Mouse (Mus musculus) liver, postnatal 0 days (tissue): ENCODE measurements at regions not wholly inside any gene's neighbourhood (a gene's known extent, or its start where the extent isn't known, plus 50 kb on each side); places are given as distances from the start of the nearest gene placed in this dataset.

Experiments
- ATAC-seq: fragments of 200-750 bp; cut with Nextera tagmentation; 2 replicates; pipeline ENCODE4 v1.8.0; 2017; ENCODE audit warnings: mild to moderate bottlenecking, moderate library complexity
- DNase-seq: peaks from one replicate; pipeline ENCODE4 v3.0.0-alpha.2; 2016
- H3K27ac ChIP-seq: fragments of 300-500 bp; sonication (generic); 2 replicates; pipeline ENCODE4 v1.5.1; 2014; ENCODE audit warnings: antibody characterized with exemption, moderate library complexity, mild to moderate bottlenecking, low read depth
- H3K27me3 ChIP-seq: fragments of 300-500 bp; sonication (generic); 2 replicates; pipeline ENCODE4 v1.6.1; 2014; ENCODE audit warnings: low read length, control low read depth, mixed read lengths; ENCODE audit not compliant: insufficient read depth
- H3K36me3 ChIP-seq: fragments of 300-500 bp; sonication (generic); replicated peaks from 2 replicates; pipeline ENCODE4 v1.6.1; 2014; ENCODE audit warnings: mild to moderate bottlenecking, control low read depth, low read length, moderate library complexity, mixed read lengths; ENCODE audit not compliant: insufficient read depth
- H3K4me1 ChIP-seq: fragments of 300-500 bp; sonication (generic); 2 replicates; pipeline ENCODE4 v1.6.1; 2014; ENCODE audit warnings: antibody characterized with exemption, mild to moderate bottlenecking, control low read depth; ENCODE audit not compliant: insufficient read depth
- H3K4me2 ChIP-seq: fragments of 300-500 bp; sonication (generic); 2 replicates; pipeline ENCODE4 v1.6.1; 2014; ENCODE audit warnings: low read depth, mild to moderate bottlenecking, low read length, moderate library complexity, mixed read lengths
- H3K4me3 ChIP-seq: fragments of 300-500 bp; sonication (generic); 2 replicates; pipeline ENCODE4 v1.5.1; 2014; ENCODE audit warnings: low read depth, low read length
- H3K9ac ChIP-seq: fragments of 300-500 bp; sonication (generic); replicated peaks from 2 replicates; pipeline ENCODE4 v1.6.1; 2014; ENCODE audit warnings: mild to moderate bottlenecking, moderate library complexity
- H3K9me3 ChIP-seq: fragments of 300-500 bp; sonication (generic); 2 replicates; pipeline ENCODE4 v1.6.1; 2016; ENCODE audit warnings: mild to moderate bottlenecking, control low read depth, low read length, mixed read lengths
- CTCF ChIP-seq: sonication (generic); IDR thresholded peaks from 2 replicates; pipeline ENCODE4 v1.5.1; 2016; ENCODE audit warnings: antibody characterized with exemption, low read depth
- EP300 ChIP-seq: IDR thresholded peaks from 2 replicates; pipeline ENCODE4 v1.6.1; 2016; ENCODE audit warnings: antibody characterized with exemption, low read depth, mild to moderate bottlenecking
- WGBS: fragments of 180-500 bp; shearing (Covaris S2); extraction: QIAGEN DNeasy Blood & Tissue Kit; methylation state at CpG from one replicate; pipeline ENCODE4 v1.1.7; 2014; ENCODE audit not compliant: insufficient replicate concordance; 5-methylcytosine and 5-hydroxymethylcytosine counted together

- Histone ChIP-seq H3K9ac (no peak overlapping the region), H3K4me1 (no peaks in the 10 kb centered on the region), H3K9me3 (no peaks in the 10 kb centered on the region), H3K27ac (no peak overlapping the region), H3K4me3 (no peak overlapping the region), H3K4me2 (no peak overlapping the region), H3K36me3 (no peaks in the 10 kb centered on the region), H3K27me3 (no peaks in the 10 kb centered on the region)
- TF ChIP-seq EP300 (no peak), CTCF (no peak)
- no peak for ATAC-seq
- no peak for DNase-seq
- WGBS, result 49% methylated on average over 2 of the region's 2 CpGs
These were observed 369.8 kb upstream of the Adgrl2 start for GRCm38 (mm10) chr3:149360164-149360563.

- no peak overlapping the region for H3K9ac ChIP-seq
- no peaks in the 10 kb centered on the region for H3K36me3 ChIP-seq
- no peaks in the 10 kb centered on the region for H3K4me1 ChIP-seq
- WGBS, result 37% methylated on average over 6 of the region's 6 CpGs
- TF ChIP-seq EP300 (no peak), CTCF (no peak)
- no peak overlapping the region for H3K27ac ChIP-seq
- ATAC-seq, result no peak
- no peak overlapping the region for H3K4me2 ChIP-seq
- DNase-seq, result no peak
- no peaks in the 10 kb centered on the region for H3K27me3 ChIP-seq
- H3K4me3 ChIP-seq, result no peak overlapping the region
- no peaks in the 10 kb centered on the region for H3K9me3 ChIP-seq
These were observed 368.3 kb upstream of the Adgrl2 start for GRCm38 (mm10) chr3:149358570-149359193.

DNA sequence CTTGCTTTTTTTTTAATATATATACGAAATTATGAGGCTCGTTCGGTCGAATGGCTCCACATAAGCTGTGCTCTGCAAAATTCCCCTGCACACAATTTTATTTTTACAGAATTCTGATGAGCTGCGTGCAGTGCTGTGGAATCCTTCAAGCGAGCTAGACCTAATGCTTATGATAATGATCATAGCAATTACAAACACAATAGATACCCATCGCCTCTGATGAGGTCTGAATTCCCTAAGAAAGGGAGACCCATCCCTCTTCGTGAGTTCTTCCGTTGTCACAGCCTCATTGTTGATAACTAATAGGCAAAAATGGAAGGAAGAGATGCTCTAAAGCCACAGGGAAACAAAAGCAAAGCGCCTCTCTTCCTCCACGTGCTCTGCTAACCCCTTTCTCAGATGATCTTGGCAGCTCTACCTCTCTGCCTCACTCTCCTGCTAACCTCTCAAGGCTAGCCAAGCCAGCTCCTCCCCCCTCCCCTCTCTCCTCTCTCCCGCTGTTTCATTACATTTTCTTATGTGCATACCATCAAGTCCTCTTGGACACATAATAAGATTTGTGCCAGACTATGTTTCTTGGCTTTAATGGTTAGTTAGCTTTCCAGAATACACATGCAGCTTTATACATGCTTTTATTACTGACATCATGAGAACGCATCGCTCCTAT is 367.7 kb upstream of the Adgrl2 start:
- Histone ChIP-seq H3K4me3 (no peak overlapping the region), H3K36me3 (no peaks in the 10 kb centered on the region), H3K4me1 (no peaks in the 10 kb centered on the region), H3K27ac (no peak overlapping the region), H3K9ac (no peak overlapping the region), H3K27me3 (no peaks in the 10 kb centered on the region), H3K9me3 (no peaks in the 10 kb centered on the region), H3K4me2 (no peak overlapping the region)
- ATAC-seq (no peak), DNase-seq (no peak)
- WGBS, result 57% methylated on average over 14 of the region's 14 CpGs
- TF ChIP-seq CTCF (no peak), EP300 (no peak)

DNA sequence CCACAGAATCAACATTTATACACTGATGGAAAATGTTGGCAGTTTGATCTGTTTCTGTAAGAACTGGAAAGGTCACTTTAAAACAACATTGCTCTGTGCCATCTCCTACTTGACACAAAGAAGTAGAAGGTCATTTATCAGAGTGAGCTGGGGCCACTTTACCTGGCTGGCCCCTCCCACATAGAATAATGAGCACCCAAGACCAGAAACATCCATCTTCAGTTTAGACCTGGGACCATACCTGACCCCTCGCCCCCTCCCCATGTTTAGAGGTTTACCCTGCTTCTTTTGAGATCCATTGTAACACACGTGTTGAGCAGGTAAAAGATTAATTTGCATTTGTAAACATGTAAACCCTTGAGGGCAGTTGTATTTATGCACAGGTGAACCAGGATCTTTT is 366.8 kb upstream of the Adgrl2 start:
- no peak for DNase-seq
- H3K9me3 ChIP-seq, result no peaks in the 10 kb centered on the region
- H3K9ac ChIP-seq, result no peak overlapping the region
- no peaks in the 10 kb centered on the region for H3K4me1 ChIP-seq
- no peak overlapping the region for H3K4me2 ChIP-seq
- TF ChIP-seq CTCF (no peak), EP300 (no peak)
- no peak overlapping the region for H3K4me3 ChIP-seq
- no peak overlapping the region for H3K27ac ChIP-seq
- 56% methylated on average over 2 of the region's 2 CpGs for WGBS
- no peaks in the 10 kb centered on the region for H3K27me3 ChIP-seq
- ATAC-seq, result no peak
- H3K36me3 ChIP-seq, result no peaks in the 10 kb centered on the region

DNA sequence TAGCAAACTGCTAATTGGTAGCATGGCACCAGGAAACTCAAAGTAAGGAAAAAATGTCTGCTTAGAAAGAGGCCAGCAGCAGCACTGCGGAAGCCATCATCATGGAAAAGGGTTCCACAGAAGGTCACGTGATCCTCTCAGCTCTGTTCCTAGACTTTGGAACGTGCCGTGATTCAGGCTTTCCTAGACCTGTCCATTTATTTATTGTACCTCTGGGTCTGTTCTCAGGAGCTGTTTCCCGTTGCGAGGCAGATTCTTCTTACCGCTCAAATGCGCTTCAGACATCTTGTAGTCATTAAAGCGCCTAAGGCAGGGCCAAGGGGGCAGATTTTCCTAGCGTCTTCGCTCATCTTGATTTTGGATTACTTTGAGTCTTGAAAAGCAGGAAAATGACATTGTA is 365.0 kb upstream of the Adgrl2 start:
- H3K9ac ChIP-seq, result no peak overlapping the region
- no peaks in the 10 kb centered on the region for H3K36me3 ChIP-seq
- TF ChIP-seq CTCF, result no peak
- TF ChIP-seq EP300, result no peak
- H3K4me1 ChIP-seq, result no peaks in the 10 kb centered on the region
- DNase-seq, result no peak
- 91% methylated on average over 11 of the region's 11 CpGs for WGBS
- ATAC-seq, result no peak
- H3K27me3 ChIP-seq, result no peaks in the 10 kb centered on the region
- H3K27ac ChIP-seq, result no peak overlapping the region
- H3K4me2 ChIP-seq, result no peak overlapping the region
- no peak overlapping the region for H3K4me3 ChIP-seq
- no peaks in the 10 kb centered on the region for H3K9me3 ChIP-seq

GRCm38 (mm10) chr3:149353958-149354357 is 363.6 kb upstream of the Adgrl2 start:
- no peak overlapping the region for H3K4me2 ChIP-seq
- H3K27ac ChIP-seq, result no peak overlapping the region
- H3K9me3 ChIP-seq, result no peaks in the 10 kb centered on the region
- TF ChIP-seq CTCF (no peak), EP300 (no peak)
- H3K9ac ChIP-seq, result no peak overlapping the region
- DNase-seq (no peak), ATAC-seq (no peak)
- no peak overlapping the region for H3K4me3 ChIP-seq
- H3K27me3 ChIP-seq, result no peaks in the 10 kb centered on the region
- H3K36me3 ChIP-seq, result no peaks in the 10 kb centered on the region
- WGBS, result 82% methylated on average over 5 of the region's 5 CpGs
- no peaks in the 10 kb centered on the region for H3K4me1 ChIP-seq

GRCm38 (mm10) chr3:149352546-149352945 is 362.2 kb upstream of the Adgrl2 start:
- no peak overlapping the region for H3K4me3 ChIP-seq
- H3K27me3 ChIP-seq, result no peaks in the 10 kb centered on the region
- H3K9ac ChIP-seq, result no peak overlapping the region
- H3K9me3 ChIP-seq, result no peaks in the 10 kb centered on the region
- no peak overlapping the region for H3K4me2 ChIP-seq
- no peaks in the 10 kb centered on the region for H3K4me1 ChIP-seq
- DNase-seq, result no peak
- no peaks in the 10 kb centered on the region for H3K36me3 ChIP-seq
- 45% methylated on average over 6 of the region's 6 CpGs for WGBS
- ATAC-seq, result no peak
- no peak overlapping the region for H3K27ac ChIP-seq
- TF ChIP-seq CTCF (no peak), EP300 (no peak)
